Mouse (Mus musculus) lung, embryonic 16.5 days (tissue): ENCODE measurements around the gene Exo5. TPM values are rescaled to one million over a fixed set of nuclear protein-coding genes. Genes with fewer than 3 reads are reported as not detected.

Experiments
- ATAC-seq: fragments of 200-750 bp; cut with Nextera tagmentation; 2 replicates; pipeline ENCODE4 v1.8.0; 2017; ENCODE audit warnings: low read depth, mild to moderate bottlenecking, moderate library complexity
- H3K27ac ChIP-seq: fragments of 300-500 bp; sonication (generic); 2 replicates; pipeline ENCODE4 v1.5.1; 2014; ENCODE audit warnings: mild to moderate bottlenecking, control low read depth, low read length
- H3K27me3 ChIP-seq: fragments of 300-500 bp; sonication (generic); 2 replicates; pipeline ENCODE4 v1.6.1; 2014; ENCODE audit warnings: low read depth, low read length, mixed read lengths; ENCODE audit not compliant: control insufficient read depth, insufficient read depth
- H3K36me3 ChIP-seq: fragments of 300-500 bp; sonication (generic); 2 replicates; pipeline ENCODE4 v1.6.1; 2014; ENCODE audit warnings: low read length; ENCODE audit not compliant: control insufficient read depth, insufficient read depth
- H3K4me1 ChIP-seq: fragments of 300-500 bp; sonication (generic); replicated peaks from 2 replicates; pipeline ENCODE4 v1.6.1; 2014; ENCODE audit warnings: low read length, mixed read lengths; ENCODE audit not compliant: control insufficient read depth, insufficient read depth
- H3K4me2 ChIP-seq: fragments of 300-500 bp; sonication (generic); 2 replicates; pipeline ENCODE4 v1.6.1; 2014; ENCODE audit warnings: low read depth, low read length, control low read depth
- H3K4me3 ChIP-seq: fragments of 300-500 bp; sonication (generic); 2 replicates; pipeline ENCODE4 v1.5.1; 2014; ENCODE audit warnings: mild to moderate bottlenecking, low read length, control low read depth
- H3K9ac ChIP-seq: fragments of 300-500 bp; sonication (generic); 2 replicates; pipeline ENCODE4 v1.6.1; 2014; ENCODE audit warnings: low read length, control low read depth
- H3K9me3 ChIP-seq: fragments of 300-500 bp; sonication (generic); 2 replicates; pipeline ENCODE4 v1.6.1; 2016; ENCODE audit warnings: low read length; ENCODE audit not compliant: control insufficient read depth
- WGBS: fragments of 180-500 bp; shearing (Covaris S2); extraction: QIAGEN DNeasy Blood & Tissue Kit; methylation state at CpG from one replicate; pipeline ENCODE4 v1.1.7; 2014; 5-methylcytosine and 5-hydroxymethylcytosine counted together
- polyA plus RNA-seq: library from polyadenylated mRNA; unstranded; fragments of >200 nt; fragmentation: Nextera tagmentation; extraction: Ambion mirVana; gene quantifications from 2 replicates; pipeline ENCODE4 v1.2.1, GENCODE M21; 2015

The Exo5 gene
- polyA plus RNA-seq, 1 experiment from 2014 or later = 27.2 TPM

DNA sequence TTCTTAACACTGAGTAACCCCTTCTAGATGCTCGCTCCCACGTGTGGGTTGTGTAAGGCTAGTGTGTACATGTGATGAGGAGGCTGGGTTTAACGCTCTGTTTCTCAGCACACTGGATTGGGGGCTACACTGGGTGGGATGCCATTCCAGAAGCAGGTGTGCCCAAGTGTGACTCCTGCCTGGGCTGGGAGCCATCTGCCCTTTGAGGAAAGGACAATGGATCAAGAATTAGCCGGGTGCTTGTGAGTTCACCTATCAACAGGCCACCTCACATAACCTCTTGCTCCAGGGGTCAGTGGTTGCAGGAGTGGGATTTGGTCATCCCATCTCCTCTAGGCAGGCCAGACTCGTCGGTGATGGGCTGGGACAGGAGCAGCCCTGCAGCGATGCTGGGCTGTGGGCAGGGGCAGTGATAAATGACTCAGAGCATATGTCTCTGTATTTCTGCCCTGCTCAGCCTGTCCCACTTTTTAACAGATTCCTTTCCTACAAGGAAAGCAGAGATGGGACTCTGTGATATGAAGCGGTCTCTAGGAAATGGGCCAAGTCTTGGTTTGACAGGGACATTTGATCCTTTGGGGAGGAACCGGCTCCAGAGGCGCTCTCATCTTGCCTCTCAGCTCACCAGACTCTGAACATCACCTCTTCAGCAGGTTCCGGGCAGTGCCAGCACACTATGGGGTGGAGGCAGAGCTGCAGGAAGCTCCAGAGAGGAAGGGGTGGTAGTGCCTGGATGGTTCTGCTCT is 31.0 kb downstream of the Exo5 start:
- Histone ChIP-seq H3K4me3 (no peak overlapping the region), H3K9ac (no peak overlapping the region), H3K27ac (no peak overlapping the region), H3K4me2 (no peak overlapping the region), H3K9me3 (no peaks in the 10 kb centered on the region; the same call in 1 of the 2 replicates), H3K36me3 (no peaks in the 10 kb centered on the region), H3K27me3 (no peaks in the 10 kb centered on the region), H3K4me1 (no peaks in the 10 kb centered on the region)
- no peak for ATAC-seq
- WGBS = 48% methylated on average over 11 of the region's 11 CpGs

DNA sequence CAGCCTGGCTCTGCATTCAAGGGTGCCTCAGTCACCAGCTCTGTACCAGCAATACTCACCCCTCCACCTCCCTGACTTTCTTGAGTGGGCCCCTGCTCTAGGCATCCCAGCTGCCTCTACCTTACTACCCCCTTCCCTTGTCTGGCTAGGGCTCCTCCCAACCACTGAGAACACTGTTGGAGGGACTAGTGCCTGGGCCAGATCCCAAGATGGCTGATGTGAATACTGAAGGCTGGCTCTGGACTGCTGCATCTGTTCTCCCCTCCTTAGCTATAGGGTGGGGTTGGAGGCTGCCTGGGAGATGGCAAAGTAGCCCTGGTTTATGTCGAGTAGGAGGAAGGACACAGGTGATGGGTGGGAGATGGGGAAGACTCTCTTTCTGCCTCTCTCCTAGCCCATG is 32.3 kb downstream of the Exo5 start:
- Histone ChIP-seq H3K9me3 (no peaks in the 10 kb centered on the region; the same call in 1 of the 2 replicates), H3K27ac (no peak overlapping the region), H3K4me3 (no peak overlapping the region), H3K4me2 (no peak overlapping the region), H3K4me1 (no peaks in the 10 kb centered on the region), H3K9ac (no peak overlapping the region), H3K27me3 (no peaks in the 10 kb centered on the region), H3K36me3 (no peaks in the 10 kb centered on the region)
- WGBS = 35% methylated on average over 1 of the region's 1 CpGs
- no peak for ATAC-seq

DNA sequence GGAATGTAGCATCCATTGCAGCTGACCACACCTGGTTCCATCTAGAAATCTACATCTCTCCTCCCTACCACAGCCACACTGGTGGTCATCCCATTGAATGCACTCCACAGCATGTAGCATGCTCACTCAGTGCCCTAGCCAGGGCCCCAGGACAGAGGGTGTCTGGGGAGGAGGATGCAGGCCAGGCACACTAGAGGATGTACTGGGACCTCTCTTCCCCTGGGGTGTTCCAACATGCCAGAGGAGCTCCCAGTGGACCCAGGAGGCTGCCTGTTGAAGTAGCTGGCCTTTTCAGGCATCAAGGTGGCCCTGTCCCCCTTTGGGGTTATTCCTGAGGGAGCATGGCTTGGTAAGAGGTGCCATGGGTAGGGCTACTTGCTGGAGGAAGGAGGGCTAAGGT is 32.9 kb downstream of the Exo5 start:
- no peaks in the 10 kb centered on the region for H3K36me3 ChIP-seq
- H3K4me1 ChIP-seq = no peaks in the 10 kb centered on the region
- H3K9ac ChIP-seq = no peak overlapping the region
- no peaks in the 10 kb centered on the region for H3K9me3 ChIP-seq
- H3K27me3 ChIP-seq = no peaks in the 10 kb centered on the region
- H3K27ac ChIP-seq = no peak overlapping the region
- H3K4me3 ChIP-seq = no peak overlapping the region
- no peak for ATAC-seq
- no peak overlapping the region for H3K4me2 ChIP-seq

DNA sequence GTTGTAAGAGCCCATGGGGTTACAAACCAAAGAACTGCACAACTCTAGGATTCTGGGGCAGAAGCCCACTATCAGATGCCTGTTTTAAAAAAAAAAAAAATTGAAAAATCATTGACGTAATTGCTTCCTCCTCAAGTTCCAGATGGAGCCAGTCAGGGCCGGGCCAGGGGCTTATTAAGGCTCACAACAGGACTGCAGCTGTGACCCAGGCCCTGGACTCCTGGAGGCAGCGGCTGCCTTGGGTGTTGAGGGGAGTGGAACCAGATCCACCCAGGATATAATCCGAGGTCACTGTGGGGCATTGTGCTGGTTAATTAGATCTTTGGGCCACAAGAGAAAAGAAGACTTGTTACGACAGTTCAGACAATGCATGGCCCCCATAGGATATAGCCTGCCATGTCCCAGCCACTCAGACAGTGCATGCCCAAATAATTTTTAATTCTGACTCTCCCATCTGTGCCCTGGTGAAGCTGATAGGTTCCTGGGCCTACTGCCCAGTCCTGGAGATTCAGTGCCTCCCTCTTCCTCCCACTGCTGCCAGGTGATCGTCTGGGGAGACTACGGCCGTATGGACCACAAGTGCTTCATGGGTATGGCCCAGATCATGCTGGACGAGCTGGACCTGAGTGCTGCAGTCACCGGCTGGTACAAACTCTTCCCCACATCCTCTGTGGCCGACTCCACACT is 33.9 kb downstream of the Exo5 start:
- 62% methylated on average over 11 of the region's 11 CpGs for WGBS

GRCm38 (mm10) chr4:120888884-120889283 is 35.9 kb downstream of the Exo5 start:
- H3K36me3 ChIP-seq = no peaks in the 10 kb centered on the region
- H3K9ac ChIP-seq = no peak overlapping the region
- no peak for ATAC-seq
- H3K9me3 ChIP-seq = no peaks in the 10 kb centered on the region
- H3K4me3 ChIP-seq = no peak overlapping the region
- H3K27me3 ChIP-seq = no peaks in the 10 kb centered on the region
- 57% methylated on average over 8 of the region's 8 CpGs for WGBS
- peaks cover 6% of the 10 kb centered on the region for H3K4me1 ChIP-seq
- H3K4me2 ChIP-seq = no peak overlapping the region
- no peak overlapping the region for H3K27ac ChIP-seq

More for the DNA sequence above, 33.9 kb downstream of the Exo5 start:
- Histone ChIP-seq H3K27ac (no peak overlapping the region), H3K4me1 (peaks cover under 1% of the 10 kb centered on the region), H3K4me3 (no peak overlapping the region), H3K9ac (no peak overlapping the region), H3K9me3 (no peaks in the 10 kb centered on the region), H3K27me3 (no peaks in the 10 kb centered on the region), H3K36me3 (no peaks in the 10 kb centered on the region), H3K4me2 (no peak overlapping the region)
- ATAC-seq = no peak

DNA sequence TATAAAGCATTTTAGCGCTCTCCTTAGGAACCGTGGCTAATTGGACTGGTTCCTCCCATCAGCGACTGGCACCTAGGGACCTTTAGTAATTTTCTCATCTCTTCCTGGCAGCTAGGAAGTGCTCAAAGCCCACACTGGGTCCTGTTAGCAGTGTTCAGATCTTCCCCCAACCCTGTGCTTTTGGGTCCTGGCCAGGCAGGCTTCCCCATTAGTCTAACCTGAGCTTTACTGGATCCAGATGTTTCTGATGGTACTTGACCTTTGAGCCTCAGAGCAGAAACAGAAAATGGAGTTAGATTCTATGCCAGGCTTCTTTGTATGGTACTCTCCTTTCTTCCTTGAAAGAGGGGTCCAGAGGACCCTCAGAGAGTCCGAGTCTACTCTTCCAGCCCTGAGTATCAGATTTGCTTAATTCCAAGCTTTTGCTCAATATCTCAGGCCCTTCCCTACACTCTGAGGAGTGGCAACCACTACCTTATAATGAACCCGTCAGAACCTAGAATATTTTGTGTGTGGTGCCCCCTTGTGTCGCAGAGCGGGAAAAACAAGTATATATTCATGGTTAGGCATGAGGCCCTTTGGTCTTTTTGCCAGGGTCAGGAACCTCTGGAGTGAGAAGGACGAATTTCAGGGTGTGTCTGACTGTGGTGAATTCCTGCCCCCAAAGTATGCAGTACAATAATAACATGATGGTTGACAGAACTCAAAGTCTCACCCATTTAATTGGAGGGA is 37.3 kb downstream of the Exo5 start:
- no peaks in the 10 kb centered on the region for H3K27me3 ChIP-seq
- no peak overlapping the region for H3K9ac ChIP-seq
- no peaks in the 10 kb centered on the region for H3K9me3 ChIP-seq
- WGBS = 31% methylated on average over 8 of the region's 8 CpGs
- no peaks in the 10 kb centered on the region for H3K36me3 ChIP-seq
- peaks cover 6% of the 10 kb centered on the region for H3K4me1 ChIP-seq
- H3K27ac ChIP-seq = no peak overlapping the region
- H3K4me2 ChIP-seq = no peak overlapping the region
- H3K4me3 ChIP-seq = no peak overlapping the region
- no peak for ATAC-seq

- Histone ChIP-seq H3K27ac (no peak overlapping the region), H3K4me3 (no peak overlapping the region), H3K4me1 (peaks cover 6% of the 10 kb centered on the region), H3K27me3 (no peaks in the 10 kb centered on the region), H3K9ac (no peak overlapping the region), H3K36me3 (no peaks in the 10 kb centered on the region), H3K9me3 (no peaks in the 10 kb centered on the region), H3K4me2 (no peak overlapping the region)
- no peak for ATAC-seq
- WGBS = 75% methylated on average over 5 of the region's 5 CpGs
These were observed 38.0 kb downstream of the Exo5 start for GRCm38 (mm10) chr4:120886811-120887210.

GRCm38 (mm10) chr4:120886131-120886530 is 38.7 kb downstream of the Exo5 start:
- ATAC-seq = no peak
- H3K9ac ChIP-seq = no peak overlapping the region
- no peak overlapping the region for H3K4me3 ChIP-seq
- H3K36me3 ChIP-seq = no peaks in the 10 kb centered on the region
- no peak overlapping the region for H3K27ac ChIP-seq
- H3K4me2 ChIP-seq = no peak overlapping the region
- 7% methylated on average over 4 of the region's 4 CpGs for whole genome bisulfite sequencing
- no peaks in the 10 kb centered on the region for H3K9me3 ChIP-seq
- H3K27me3 ChIP-seq = no peaks in the 10 kb centered on the region
- peaks cover 6% of the 10 kb centered on the region for H3K4me1 ChIP-seq
